Mouse (Mus musculus): ENCODE measurements around the gene Zranb2. TPM values are rescaled to one million over a fixed set of nuclear protein-coding genes. Genes with fewer than 3 reads are reported as not detected.
A peak's percentile ranks its signal among the peaks of the same experiment; 100 is the strongest.

Zranb2 gene
- 106 and 112 TPM in 2 replicates for polyA plus RNA-seq (2015; fragmentation: Nextera tagmentation; extraction: Ambion mirVana)

- Histone ChIP-seq H3K36me3 (ENCODE audit: control insufficient read depth, insufficient read depth, low read length) (peaks cover 3% of the 10 kb centered on the region; the same call in 1 of the 2 replicates), H3K27me3 (ENCODE audit: control insufficient read depth, insufficient read depth, low read depth, low read length) (peaks cover 30% of the 10 kb centered on the region), H3K9me3 (replicated peaks; ENCODE audit: control insufficient read depth, low read length, poor library complexity, severe bottlenecking) (no peaks in the 10 kb centered on the region), H3K9ac (ENCODE audit: low read depth, low read length) (peak within 1 kb of the TSS; percentile 86), H3K4me3 (ENCODE audit: low read depth, low read length) (peak within 1 kb of the TSS; percentile 71), H3K4me1 (ENCODE audit: control insufficient read depth, insufficient read depth, low read length) (peaks cover 12% of the 10 kb centered on the region), H3K4me2 (ENCODE audit: low read length) (peak within 1 kb of the TSS; percentile 83), H3K27ac (ENCODE audit: low read length) (peak within 1 kb of the TSS; percentile 98)
- ATAC-seq, result peak; percentile 97
- under 1% methylated on average over 83 of the region's 91 CpGs for whole genome bisulfite sequencing
Observed at GRCm38 (mm10) chr3:157533964-157534785, at the start of gene Zranb2. Gene Zranb2 (plus strand): TSS chr3:157534160.

- no peaks in the 10 kb centered on the region for H3K27me3 ChIP-seq (ENCODE audit: control insufficient read depth, insufficient read depth, low read depth, low read length)
- H3K27ac ChIP-seq (ENCODE audit: low read length), result no peak overlapping the region
- no peaks in the 10 kb centered on the region for H3K36me3 ChIP-seq (ENCODE audit: control insufficient read depth, insufficient read depth, low read length)
- no peak overlapping the region for H3K9ac ChIP-seq (ENCODE audit: low read depth, low read length)
- no peak overlapping the region for H3K4me3 ChIP-seq (ENCODE audit: low read depth, low read length)
- ATAC-seq, result no peak
- WGBS, result 44% methylated on average over 4 of the region's 4 CpGs
- H3K4me1 ChIP-seq (ENCODE audit: control insufficient read depth, insufficient read depth, low read length), result no peaks in the 10 kb centered on the region
- no peak overlapping the region for H3K4me2 ChIP-seq (ENCODE audit: low read length)
- no peaks in the 10 kb centered on the region for H3K9me3 ChIP-seq (replicated peaks; ENCODE audit: control insufficient read depth, low read length, poor library complexity, severe bottlenecking)
Observed at GRCm38 (mm10) chr3:157492043-157492442, 41.9 kb upstream of the Zranb2 start.

GRCm38 (mm10) chr3:157502216-157502615, 31.7 kb upstream of the Zranb2 start:
- Histone ChIP-seq H3K4me3 (ENCODE audit: low read depth, low read length) (no peak overlapping the region), H3K9me3 (replicated peaks; ENCODE audit: control insufficient read depth, low read length, poor library complexity, severe bottlenecking) (0 out of 2 replicates have a peak, but pooled peaks cover 2% of the 10 kb centered on the region), H3K27me3 (ENCODE audit: control insufficient read depth, insufficient read depth, low read depth, low read length) (no peaks in the 10 kb centered on the region), H3K9ac (ENCODE audit: low read depth, low read length) (no peak overlapping the region), H3K4me2 (ENCODE audit: low read length) (no peak overlapping the region), H3K4me1 (ENCODE audit: control insufficient read depth, insufficient read depth, low read length) (no peaks in the 10 kb centered on the region), H3K36me3 (ENCODE audit: control insufficient read depth, insufficient read depth, low read length) (no peaks in the 10 kb centered on the region), H3K27ac (ENCODE audit: low read length) (no peak overlapping the region)
- no peak for ATAC-seq
- 73% methylated on average over 1 of the region's 1 CpGs for WGBS

GRCm38 (mm10) chr3:157514116-157514796, 19.7 kb upstream of the Zranb2 start:
- H3K27ac ChIP-seq (ENCODE audit: low read length), result no peak overlapping the region
- no peak overlapping the region for H3K4me2 ChIP-seq (ENCODE audit: low read length)
- WGBS, result 75% methylated on average over 5 of the region's 5 CpGs
- no peak overlapping the region for H3K4me3 ChIP-seq (ENCODE audit: low read depth, low read length)
- H3K27me3 ChIP-seq (ENCODE audit: control insufficient read depth, insufficient read depth, low read depth, low read length), result no peaks in the 10 kb centered on the region
- H3K9ac ChIP-seq (ENCODE audit: low read depth, low read length), result no peak overlapping the region
- no peaks in the 10 kb centered on the region for H3K9me3 ChIP-seq (replicated peaks; ENCODE audit: control insufficient read depth, low read length, poor library complexity, severe bottlenecking)
- no peaks in the 10 kb centered on the region for H3K4me1 ChIP-seq (ENCODE audit: control insufficient read depth, insufficient read depth, low read length)
- H3K36me3 ChIP-seq (ENCODE audit: control insufficient read depth, insufficient read depth, low read length), result no peaks in the 10 kb centered on the region
- ATAC-seq, result no peak

- Histone ChIP-seq H3K9ac (ENCODE audit: low read depth, low read length) (no peak overlapping the region), H3K27me3 (ENCODE audit: control insufficient read depth, insufficient read depth, low read depth, low read length) (no peaks in the 10 kb centered on the region), H3K4me3 (ENCODE audit: low read depth, low read length) (no peak overlapping the region), H3K4me1 (ENCODE audit: control insufficient read depth, insufficient read depth, low read length) (peaks cover 2% of the 10 kb centered on the region; the same call in 1 of the 2 replicates), H3K4me2 (ENCODE audit: low read length) (no peak overlapping the region), H3K36me3 (ENCODE audit: control insufficient read depth, insufficient read depth, low read length) (no peaks in the 10 kb centered on the region), H3K27ac (ENCODE audit: low read length) (no peak overlapping the region), H3K9me3 (replicated peaks; ENCODE audit: control insufficient read depth, low read length, poor library complexity, severe bottlenecking) (no peaks in the 10 kb centered on the region)
- no peak for ATAC-seq
- 73% methylated on average over 3 of the region's 3 CpGs for WGBS
Observed at GRCm38 (mm10) chr3:157516471-157516870, 17.5 kb upstream of the Zranb2 start.

- WGBS, result 79% methylated on average over 2 of the region's 2 CpGs
- Histone ChIP-seq H3K4me3 (ENCODE audit: low read depth, low read length) (no peak overlapping the region), H3K27ac (ENCODE audit: low read length) (no peak overlapping the region), H3K36me3 (ENCODE audit: control insufficient read depth, insufficient read depth, low read length) (no peaks in the 10 kb centered on the region), H3K27me3 (ENCODE audit: control insufficient read depth, insufficient read depth, low read depth, low read length) (no peaks in the 10 kb centered on the region), H3K9me3 (replicated peaks; ENCODE audit: control insufficient read depth, low read length, poor library complexity, severe bottlenecking) (no peaks in the 10 kb centered on the region), H3K4me1 (ENCODE audit: control insufficient read depth, insufficient read depth, low read length) (peaks cover 2% of the 10 kb centered on the region; the same call in 1 of the 2 replicates), H3K4me2 (ENCODE audit: low read length) (no peak overlapping the region), H3K9ac (ENCODE audit: low read depth, low read length) (no peak overlapping the region)
- ATAC-seq, result no peak
Observed at GRCm38 (mm10) chr3:157517992-157518391, 16.0 kb upstream of the Zranb2 start.

GRCm38 (mm10) chr3:157520433-157520832, 13.5 kb upstream of the Zranb2 start:
- H3K36me3 ChIP-seq (ENCODE audit: control insufficient read depth, insufficient read depth, low read length), result no peaks in the 10 kb centered on the region
- 3% methylated on average over 1 of the region's 1 CpGs for WGBS
- ATAC-seq, result peak; percentile 90
- H3K27ac ChIP-seq (ENCODE audit: low read length), result no peak overlapping the region
- no peaks in the 10 kb centered on the region for H3K9me3 ChIP-seq (replicated peaks; ENCODE audit: control insufficient read depth, low read length, poor library complexity, severe bottlenecking)
- no peak overlapping the region for H3K4me2 ChIP-seq (ENCODE audit: low read length)
- no peak overlapping the region for H3K9ac ChIP-seq (ENCODE audit: low read depth, low read length)
- no peaks in the 10 kb centered on the region for H3K27me3 ChIP-seq (ENCODE audit: control insufficient read depth, insufficient read depth, low read depth, low read length)
- no peak overlapping the region for H3K4me3 ChIP-seq (ENCODE audit: low read depth, low read length)
- H3K4me1 ChIP-seq (ENCODE audit: control insufficient read depth, insufficient read depth, low read length), result peaks cover 2% of the 10 kb centered on the region; the same call in 1 of the 2 replicates

- ATAC-seq, result no peak
- Histone ChIP-seq H3K4me2 (ENCODE audit: low read length) (no peak overlapping the region), H3K9ac (ENCODE audit: low read depth, low read length) (no peak overlapping the region), H3K4me3 (ENCODE audit: low read depth, low read length) (no peak overlapping the region), H3K4me1 (ENCODE audit: control insufficient read depth, insufficient read depth, low read length) (peaks cover 2% of the 10 kb centered on the region; the same call in 1 of the 2 replicates), H3K36me3 (ENCODE audit: control insufficient read depth, insufficient read depth, low read length) (no peaks in the 10 kb centered on the region), H3K27me3 (ENCODE audit: control insufficient read depth, insufficient read depth, low read depth, low read length) (peaks cover 8% of the 10 kb centered on the region), H3K27ac (ENCODE audit: low read length) (no peak overlapping the region), H3K9me3 (replicated peaks; ENCODE audit: control insufficient read depth, low read length, poor library complexity, severe bottlenecking) (no peaks in the 10 kb centered on the region)
- WGBS, result 33% methylated on average over 1 of the region's 1 CpGs
Observed at GRCm38 (mm10) chr3:157523834-157524233, 10.1 kb upstream of the Zranb2 start.

GRCm38 (mm10) chr3:157531585-157531984, 2.4 kb upstream of the Zranb2 start:
- Histone ChIP-seq H3K4me3 (ENCODE audit: low read depth, low read length) (no peak overlapping the region), H3K27me3 (ENCODE audit: control insufficient read depth, insufficient read depth, low read depth, low read length) (peaks cover 40% of the 10 kb centered on the region), H3K27ac (ENCODE audit: low read length) (no peak overlapping the region), H3K9me3 (replicated peaks; ENCODE audit: control insufficient read depth, low read length, poor library complexity, severe bottlenecking) (no peaks in the 10 kb centered on the region), H3K4me1 (ENCODE audit: control insufficient read depth, insufficient read depth, low read length) (peaks cover 11% of the 10 kb centered on the region), H3K36me3 (ENCODE audit: control insufficient read depth, insufficient read depth, low read length) (no peaks in the 10 kb centered on the region), H3K9ac (ENCODE audit: low read depth, low read length) (no peak overlapping the region), H3K4me2 (ENCODE audit: low read length) (no peak overlapping the region)
- WGBS, result 74% methylated on average over 2 of the region's 2 CpGs
- ATAC-seq, result no peak

Data from midbrain, embryonic 16.5 days (tissue).